Mouse (Mus musculus): ENCODE results near the gene Nck2.

DNA sequence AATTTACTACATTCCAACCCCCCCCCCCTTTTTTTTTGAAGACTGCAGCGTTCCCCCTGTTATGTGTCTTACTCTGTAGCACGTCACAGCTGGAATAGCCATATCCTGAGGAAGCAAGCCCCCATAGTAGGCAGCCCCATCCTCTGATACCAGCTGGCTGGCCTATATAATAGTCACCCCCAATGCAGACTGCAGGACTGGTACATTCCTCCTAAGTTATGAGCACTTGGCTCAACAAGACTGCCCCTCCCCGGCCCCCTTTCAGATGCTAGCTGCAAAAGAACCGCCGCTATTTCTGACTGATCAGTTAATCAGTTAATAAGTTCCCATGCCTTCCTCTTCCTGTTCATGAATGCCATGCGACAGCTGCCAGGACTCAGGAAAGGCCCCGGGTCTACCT is 23.8 kb downstream of the Nck2 start:
- no peak for TF ChIP-seq CTCF (IDR thresholded peaks at IDR 0.05; ENCODE audit: low read depth)
- TF ChIP-seq EP300 (optimal IDR thresholded peaks at IDR 0.05) = no peak

All from stomach, postnatal 0 days (tissue).